Mouse (Mus musculus): Measurements from ENCODE around the gene 2610528J11Rik.

DNA sequence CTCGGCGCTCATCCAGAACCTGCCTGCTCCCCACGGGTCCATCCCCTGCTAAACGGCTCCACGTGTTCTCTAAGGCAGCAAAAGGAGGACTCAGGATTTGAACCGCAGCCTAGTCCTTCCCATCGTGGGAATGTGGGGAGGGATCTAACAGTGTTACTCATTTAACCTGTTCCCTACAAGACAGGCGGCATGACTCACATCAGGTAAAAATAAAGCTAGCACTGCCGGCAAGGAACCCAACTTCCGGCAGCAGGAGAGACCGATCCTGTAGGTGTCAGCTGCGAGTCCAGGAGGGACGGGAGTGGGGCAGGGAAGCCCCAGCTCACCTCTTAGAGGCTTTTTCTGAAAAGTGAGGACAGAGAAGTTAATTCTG is 16.3 kb downstream of the 2610528J11Rik start:
- TF ChIP-seq RCOR1 (conservative IDR thresholded peaks at IDR 0.05; ENCODE audit: low read depth, low read length), result no peak
- no peak for TF ChIP-seq JUND (conservative IDR thresholded peaks at IDR 0.05; ENCODE audit: low read depth, low read length)
- TF ChIP-seq POLR2A (IDR thresholded peaks at IDR 0.05; ENCODE audit: low read depth, low read length), result no peak
- TF ChIP-seq NRF1 (IDR thresholded peaks at IDR 0.05; ENCODE audit: low read depth, low read length), result no peak
